Mouse (Mus musculus): ENCODE results near the gene Lman2l.

Gene Lman2l

DNA sequence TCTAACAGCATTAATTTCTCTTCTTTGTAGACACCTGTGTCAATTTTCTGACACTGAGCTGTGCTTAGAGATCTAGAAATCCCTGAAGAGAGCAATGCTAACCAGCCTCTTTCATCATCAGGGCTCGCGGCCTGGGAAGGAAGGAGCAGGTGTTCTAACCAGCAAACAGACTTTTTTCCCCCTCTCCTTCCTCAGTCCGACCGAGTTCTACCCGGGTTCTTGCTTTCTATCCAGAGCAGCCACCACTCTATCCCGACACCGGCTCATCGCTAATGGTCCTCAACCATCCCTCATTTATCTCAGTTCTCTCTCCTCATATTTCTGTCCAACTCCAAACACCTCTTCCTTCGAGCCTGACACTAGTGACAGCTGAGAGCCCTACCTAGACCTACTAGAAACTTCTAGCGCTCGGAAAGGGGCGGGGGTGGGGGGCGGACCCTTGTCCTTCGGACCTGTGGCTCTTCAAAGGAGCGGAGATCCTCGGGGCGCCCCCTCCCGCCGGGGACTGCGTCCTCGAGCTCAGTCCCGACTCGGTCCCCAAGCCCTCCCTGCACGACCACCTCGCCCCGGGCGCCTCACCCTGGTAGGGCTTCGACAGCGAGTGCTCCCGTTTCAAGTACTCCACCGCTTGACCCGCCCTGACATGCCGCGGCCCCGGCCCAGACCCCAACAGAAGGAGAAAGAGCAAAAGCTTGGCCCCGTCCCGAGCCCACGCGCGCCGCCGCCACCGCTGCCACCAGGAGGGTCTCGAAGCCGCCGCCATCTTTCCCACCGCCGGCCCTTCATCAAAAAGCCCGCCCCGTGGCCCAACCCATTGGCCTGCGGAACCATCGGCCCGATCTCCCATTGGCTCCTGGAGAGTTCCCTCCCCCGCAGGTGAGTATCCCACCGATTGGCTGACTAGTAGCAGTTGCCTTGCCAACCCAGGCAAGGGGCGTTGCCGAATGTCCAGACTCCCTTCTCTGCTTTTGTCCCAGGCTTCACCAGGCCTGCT, at the start of gene Lman2l:
Gene Lman2l (minus strand): TSS at position 801 of the 994 bp plus-strand sequence.
- in situ Hi-C loops (cut with MboI, MseI) = loop anchor here (5.0 kb wide), 1 partner anchor 77 kb away; the partner anchor contains the start of gene Kansl3

DNA sequence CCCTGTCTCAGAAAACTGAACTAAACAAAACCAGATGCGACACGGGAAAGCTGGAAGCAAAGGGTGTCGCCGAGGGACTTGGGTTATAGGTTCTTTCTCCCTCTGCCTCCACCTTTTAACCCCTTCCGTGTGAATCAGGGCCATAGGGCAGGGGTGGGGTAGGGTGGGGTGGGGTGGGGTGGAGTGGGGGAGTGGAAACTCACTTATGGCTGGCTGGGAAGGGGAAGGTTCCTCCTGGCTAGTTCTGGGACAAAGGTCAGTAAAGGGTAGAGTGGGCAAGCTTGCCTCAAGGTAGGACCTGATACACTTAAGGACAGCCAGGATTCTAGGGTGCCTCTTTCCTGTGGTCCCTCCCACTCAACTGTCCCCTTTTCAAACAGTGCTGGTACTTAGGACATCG, 48.2 kb upstream of the Lman2l start:
- in situ Hi-C loops (cut with MboI, MseI) = no loop called here

DNA sequence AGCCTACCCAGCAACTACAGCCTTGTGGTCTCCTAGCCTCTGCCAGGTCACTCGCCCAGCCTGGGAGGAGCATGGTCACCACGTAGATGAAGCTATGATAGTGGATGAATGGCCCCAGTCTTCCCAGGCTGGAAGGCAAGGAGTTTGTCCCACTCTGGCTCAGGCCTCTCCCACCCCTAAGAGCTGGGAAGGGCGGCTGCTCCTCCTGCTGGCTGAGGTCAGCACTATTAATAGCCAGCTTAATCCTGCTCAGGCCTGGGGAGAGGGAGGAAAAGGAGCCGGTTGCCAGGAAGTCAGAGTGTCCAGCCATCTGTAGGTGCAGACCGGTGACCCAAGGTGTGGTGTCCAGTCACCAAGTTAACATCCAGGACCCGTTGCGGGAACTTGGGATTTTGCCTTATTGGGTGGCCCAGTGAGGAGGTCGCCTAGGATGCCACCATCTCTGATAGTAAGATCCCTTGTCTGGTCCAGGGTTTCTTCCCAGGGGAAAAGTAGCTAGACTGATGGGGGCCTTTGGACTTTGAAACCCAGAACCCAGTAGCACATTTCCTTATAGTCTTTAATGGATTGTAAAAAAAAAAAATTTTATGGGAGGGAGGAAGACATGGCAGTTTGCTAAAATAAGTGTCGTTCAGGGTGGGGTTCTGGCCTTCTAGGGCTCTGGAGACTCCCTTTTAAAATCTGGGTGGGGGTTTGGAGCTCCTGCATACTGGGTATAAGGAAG, 47.5 kb upstream of the Lman2l start:
- in situ Hi-C loops (cut with MboI, MseI) = no loop called here

DNA sequence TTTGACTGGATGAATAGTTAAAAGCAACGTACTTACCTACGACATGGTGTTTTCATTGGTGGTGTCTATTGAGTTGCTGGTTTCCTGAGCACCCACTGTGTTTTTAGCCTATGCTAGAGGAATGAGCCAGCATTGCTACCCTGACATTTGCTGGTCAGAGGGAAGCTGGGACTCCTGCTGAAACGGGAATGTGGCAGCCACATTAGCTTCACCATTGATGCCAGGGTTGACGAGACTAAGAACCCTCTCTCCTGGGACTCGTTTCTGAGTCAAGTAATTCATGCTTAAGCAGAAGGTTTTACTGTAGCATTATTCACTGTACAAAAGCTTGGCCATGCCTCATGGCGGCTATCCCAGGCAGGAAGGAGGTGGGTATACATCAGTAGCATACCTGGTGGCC, 44.6 kb upstream of the Lman2l start:
- in situ Hi-C loops (cut with MboI, MseI) = no loop called here

DNA sequence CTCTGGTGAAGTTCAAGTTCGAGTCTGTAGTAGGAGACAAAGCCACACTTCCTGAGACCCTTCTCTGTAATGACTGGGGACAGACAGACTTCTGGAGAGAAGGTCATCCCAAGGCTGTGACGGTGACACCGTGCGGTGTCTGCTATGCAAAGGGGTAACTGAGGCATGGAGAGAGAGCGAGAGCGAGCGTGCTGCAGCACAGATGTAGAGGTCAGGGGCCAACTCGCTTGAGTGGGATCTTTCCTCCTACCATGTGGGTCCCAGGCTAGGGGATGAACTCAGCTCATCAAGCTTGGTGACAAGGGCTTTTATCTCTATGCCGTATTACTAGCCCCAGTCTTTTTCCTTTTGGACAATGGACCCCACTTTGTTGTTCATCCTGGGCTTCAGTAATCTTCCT, 42.0 kb upstream of the Lman2l start:
- in situ Hi-C loops (cut with MboI, MseI) = no loop called here

DNA sequence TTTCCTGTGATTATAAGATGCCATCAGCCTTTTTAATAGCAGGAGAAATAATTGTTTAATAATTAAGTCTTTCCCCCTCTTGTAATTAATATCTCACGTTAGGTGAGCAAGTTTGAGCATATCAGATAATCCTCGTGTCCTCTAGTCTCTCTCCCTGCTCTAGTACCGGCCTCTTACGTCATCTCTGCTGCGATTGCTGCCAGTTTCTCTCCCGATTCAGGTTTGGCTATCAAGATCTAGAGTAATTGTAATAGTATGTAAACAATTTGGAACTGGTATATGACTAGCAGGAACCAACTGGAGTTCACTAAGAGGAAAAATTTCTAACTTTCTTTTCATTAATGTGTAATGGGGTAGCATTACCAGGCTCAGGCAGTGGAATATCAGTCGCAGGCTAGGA, 40.0 kb upstream of the Lman2l start:
- in situ Hi-C loops (cut with MboI, MseI) = no loop called here

DNA sequence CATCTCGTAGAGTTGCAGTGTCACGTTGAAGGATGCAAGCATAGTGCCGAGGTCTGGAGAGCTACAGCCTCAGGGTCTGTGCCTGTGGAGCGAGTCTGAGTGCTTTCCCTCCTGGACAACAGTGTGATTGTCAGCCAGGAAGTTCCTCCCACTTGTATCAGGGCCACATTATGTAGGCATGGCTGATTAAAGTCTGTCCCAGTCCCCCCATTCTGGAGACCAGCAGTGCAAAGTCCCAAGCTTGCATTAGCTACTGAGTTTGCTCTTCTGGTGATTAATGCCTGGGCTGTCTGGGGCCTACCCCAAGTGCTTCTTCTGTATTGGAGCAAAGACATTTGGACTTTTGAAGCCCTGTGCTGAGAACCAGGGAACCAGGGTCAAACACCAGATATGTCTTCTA, 38.8 kb upstream of the Lman2l start:
- in situ Hi-C loops (cut with MboI, MseI) = no loop called here

DNA sequence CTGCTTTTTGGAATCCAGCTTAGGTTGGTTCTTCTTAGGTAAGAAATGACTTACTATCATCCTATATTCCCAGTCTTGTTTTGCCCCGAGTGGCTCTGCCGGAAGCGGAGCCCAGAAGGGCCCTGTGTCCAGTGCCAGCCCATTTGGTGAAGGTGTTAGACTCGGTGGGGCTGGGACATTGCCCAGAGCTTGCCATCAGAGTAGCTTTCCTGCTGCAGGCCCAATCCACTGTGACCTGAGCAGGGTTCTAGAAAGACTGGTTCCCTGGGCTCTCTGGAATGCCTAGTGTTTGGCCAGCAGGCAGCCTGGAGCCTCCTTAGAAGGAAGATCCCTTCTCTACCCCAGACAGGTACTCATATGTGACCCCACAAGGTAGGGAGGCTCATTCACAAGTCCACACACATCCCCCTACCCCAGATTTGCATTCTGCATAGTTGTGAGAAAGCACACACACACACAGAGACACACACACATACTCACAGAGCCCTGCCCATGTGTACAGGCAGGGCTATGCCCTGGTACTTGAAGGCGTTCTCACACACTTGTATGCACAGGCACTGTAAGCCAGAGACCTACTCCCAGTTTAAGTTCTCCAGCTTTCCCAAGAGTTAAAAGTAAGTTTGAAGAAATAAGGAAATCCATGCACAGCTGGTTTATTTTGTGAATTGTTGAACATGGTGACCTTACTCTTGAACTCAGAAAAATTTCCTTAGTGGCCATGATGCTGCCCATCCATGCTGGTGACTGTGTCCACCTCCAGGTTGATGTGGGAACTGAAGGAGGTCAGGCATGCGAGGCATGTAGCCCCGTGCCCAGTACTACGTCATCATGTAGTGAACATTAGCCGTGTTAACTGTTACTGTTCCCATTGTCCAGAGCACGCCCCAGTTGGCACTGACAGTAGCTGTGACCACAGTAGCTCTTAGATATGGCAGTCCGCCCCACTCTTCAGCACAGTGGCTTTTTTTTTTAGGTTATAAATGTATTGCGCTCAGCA, 35.1 kb upstream of the Lman2l start:
- in situ Hi-C loops (cut with MboI, MseI) = no loop called here

DNA sequence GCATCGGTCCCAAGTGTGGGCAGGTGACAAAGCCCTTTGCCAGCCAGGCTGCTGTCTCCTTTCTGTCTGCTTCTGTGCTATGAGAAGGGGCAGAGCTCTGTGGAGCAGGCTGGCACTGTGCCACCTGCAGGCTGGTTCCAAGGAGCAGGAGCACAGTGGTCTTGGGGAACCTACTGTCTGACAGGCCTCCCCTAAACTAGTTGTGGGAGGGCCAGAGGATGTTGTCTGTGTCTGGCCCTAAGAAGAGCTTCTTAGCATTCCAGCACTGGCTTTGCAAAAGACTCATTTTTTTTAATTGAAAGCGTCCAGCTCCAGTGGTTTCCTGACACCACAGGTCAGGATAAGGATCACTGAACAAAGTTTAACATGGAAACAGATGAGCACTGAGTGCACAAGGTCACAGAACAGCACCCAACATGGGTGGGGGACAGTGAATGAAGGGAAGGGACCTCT, 33.3 kb upstream of the Lman2l start:
- in situ Hi-C loops (cut with MboI, MseI) = no loop called here

DNA sequence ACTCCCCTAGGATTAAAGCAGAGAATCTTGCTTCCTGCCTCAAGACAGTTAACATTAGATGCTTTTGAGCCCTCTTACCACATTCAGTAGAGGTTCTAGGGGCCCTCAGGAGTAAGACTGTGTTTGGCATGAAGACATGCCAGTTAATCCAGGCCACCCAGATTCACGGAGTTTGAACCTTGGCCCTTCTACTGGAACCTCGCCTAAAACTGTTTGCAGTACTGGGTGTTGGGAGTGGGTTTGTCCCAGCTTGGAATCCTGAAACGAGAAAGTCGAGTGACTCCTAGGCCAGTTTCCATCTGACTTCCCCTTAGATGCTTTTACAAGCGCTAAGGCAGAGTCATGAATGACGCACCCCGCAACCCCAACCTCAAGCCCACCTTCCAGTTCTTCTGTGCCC, 31.4 kb upstream of the Lman2l start:
- in situ Hi-C loops (cut with MboI, MseI) = no loop called here

DNA sequence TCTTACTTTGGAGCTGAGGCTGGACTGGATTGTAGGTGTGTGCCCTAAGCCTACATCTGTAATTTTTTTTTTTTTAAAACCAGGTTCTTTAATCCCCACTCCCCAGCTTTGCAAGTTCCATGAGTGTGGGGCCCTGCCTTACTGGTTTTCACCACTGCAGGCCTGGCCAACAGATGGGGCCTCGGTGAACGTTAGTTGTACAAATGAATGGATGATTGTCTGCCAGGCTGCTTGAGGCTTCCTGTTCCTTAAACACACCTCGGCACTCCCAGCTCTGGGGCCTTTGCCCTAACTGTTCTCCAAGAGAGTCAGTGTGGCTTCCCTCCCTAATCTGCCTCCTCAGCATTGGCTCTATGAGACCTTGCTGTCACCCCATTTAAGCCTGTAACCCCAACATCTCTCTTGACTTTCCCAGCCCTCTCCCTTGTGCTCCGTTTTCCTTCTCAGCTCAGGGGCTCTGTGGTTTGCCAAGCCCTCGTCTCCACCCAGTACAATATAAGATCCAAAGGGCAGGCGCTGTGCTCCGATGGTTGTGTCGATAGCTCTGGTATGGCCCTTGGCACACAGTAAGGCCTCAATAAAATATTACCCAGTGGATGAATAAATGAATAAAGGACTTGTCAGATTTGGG, 30.5 kb upstream of the Lman2l start:
- in situ Hi-C loops (cut with MboI, MseI) = no loop called here

DNA sequence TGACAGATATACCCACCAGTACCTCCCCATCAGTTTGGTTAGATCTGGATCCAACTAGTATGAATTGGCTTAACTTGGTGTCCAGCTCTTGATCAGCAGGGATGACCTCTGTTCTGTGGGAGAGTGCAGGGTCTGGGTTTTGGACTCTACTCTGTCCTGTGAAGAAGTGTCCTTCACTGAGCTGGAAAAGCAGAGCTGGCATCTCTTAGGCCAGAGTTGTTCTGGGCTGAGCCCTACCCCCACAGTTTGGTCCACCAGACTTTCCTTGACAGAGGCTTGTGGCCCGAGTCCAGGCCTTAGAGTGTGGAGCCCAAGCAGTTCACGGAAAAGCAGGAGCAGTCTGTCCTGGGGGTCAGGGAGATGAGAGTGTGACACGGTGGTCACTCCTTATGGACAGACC, 29.6 kb upstream of the Lman2l start:
- in situ Hi-C loops (cut with MboI, MseI) = no loop called here

DNA sequence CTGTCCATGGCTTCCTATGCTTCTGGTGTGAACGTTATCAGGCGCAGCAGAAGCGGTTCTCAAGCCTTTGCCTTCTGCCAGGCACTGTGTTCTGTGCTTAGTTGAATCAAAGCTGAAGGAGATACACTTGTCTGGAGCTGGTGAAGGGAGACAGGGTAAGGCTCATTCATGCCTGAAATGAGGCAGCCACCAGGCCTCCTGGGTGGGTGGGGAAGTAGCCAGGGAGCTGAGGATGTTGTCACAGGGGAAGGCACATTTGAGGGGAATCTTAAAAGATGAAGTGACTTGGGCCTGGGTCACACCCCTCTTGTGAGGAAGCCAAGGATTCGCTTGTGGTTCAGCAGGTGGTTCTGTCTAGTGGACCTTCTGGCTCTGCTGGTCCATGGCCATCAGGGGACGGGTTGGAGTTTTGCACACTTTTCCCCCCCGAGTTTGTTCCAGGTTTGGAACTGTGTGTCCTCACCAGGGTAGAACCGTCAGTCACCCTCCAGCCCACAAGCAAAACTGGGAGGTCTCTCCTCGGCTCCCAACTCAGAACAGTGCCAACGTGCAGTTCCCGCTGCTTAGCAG, 28.2 kb upstream of the Lman2l start:
- in situ Hi-C loops (cut with MboI, MseI) = no loop called here

DNA sequence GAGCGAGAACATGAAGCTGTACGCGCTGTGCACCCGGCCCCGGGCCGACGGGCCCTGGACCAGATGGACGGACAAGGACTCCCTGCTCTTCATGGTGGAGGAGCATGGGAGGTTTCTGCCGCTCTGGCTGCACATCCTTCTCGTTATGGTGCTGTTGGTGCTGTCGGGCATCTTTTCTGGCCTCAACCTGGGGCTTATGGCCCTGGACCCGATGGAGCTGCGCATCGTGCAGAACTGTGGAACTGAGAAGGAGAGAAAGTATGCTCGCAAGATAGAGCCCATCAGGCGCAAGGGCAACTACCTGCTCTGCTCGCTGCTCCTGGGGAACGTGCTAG, 27.0 kb upstream of the Lman2l start:
- in situ Hi-C loops (cut with MboI, MseI) = no loop called here

DNA sequence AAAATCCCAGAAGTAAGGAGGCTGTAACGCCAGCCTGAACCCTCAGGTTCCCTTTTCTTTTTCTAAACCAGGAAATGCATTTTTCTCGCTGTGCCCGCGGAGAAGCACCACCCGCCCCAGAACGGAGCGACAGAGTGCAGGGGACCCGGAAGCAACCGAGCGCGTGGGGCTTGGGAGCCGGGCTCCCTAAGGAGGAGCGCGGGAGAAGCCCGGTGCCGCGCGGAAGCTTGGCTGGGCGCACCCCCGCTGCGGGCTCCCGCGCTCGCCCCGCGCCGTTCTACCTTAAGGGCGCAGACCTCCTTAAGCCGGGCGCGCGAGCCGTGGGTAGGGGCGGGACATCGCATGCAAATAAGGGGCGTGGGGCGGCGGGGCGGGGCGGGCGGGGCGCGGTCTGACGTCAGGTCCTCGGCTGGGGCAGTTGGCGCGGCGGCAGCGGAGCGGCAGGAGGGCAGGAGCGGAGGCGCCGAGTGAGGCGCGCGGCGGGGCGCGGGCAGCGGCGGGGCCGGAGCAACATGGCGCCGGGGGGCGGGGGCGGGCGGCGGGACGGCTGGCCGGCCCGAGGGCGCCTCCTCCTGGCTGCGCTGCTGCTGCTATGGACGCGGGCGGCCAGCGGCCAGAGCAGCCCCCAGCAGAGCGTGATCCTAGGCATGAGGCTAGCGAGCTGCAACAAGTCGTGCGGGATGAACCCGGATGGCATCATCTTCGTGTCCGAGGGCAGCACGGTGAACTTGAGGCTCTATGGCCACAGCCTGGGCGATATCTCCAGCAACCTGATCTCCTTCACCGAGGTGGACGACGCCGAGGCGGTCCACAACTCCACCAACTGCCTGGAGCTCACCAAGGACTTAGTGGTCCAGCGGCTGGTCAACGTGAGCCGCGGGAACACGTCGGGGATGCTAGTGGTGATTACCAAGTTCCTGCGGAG, 26.4 kb upstream of the Lman2l start, which contains the start of gene Cnnm4:
Gene Cnnm4 (plus strand): TSS at position 440 of the 925 bp plus-strand sequence.
- in situ Hi-C loops (cut with MboI, MseI) = no loop called here

DNA sequence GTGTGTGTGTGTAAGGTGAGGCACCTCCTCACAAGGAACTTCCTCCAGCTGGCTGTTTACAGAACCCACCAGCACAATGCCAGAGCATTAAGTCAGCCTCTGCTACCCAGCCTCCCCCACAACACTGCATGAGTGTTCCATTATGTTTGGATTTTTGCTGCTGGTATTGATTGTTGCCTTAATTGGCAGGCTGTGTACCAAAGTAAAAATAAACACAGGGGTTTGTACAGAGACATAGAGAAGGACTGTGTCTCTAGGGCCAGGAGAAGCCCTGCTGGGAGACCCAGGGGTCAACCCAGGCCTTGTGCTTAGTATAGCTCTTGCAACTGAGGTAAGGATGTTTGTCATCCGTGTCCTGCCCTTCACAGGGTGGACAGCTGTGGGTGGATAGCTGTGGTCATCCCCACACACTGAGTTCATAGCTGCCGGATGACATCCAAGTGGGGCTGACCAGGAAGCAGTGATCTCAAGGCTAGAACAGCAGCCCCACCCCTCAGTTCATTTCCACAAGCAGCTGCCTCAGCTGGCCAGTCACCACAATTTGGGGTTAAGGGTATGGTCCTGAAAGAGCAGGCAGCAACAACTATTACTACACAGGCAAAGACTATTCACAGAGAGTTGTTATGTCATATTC, 24.9 kb upstream of the Lman2l start:
- in situ Hi-C loops (cut with MboI, MseI) = no loop called here

DNA sequence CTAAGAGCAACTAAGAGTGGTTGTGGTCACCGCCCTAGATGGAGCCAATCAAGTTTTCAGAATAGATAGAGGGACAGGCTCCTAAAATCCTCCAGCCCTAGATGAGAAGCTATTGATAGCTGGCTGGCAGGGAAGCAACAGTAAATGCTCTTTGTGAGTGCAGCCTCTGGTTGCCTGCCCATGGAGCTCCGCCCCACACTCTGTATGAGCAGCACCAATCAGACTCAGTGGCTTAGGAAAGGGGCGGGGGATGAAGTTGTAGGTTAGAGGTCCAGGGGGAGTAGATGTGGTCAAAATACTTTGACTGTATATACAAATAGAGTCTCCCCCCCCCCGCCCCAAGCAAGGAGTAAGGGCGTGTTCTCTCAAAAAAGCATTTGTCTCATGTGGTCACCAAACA, 22.4 kb upstream of the Lman2l start:
- in situ Hi-C loops (cut with MboI, MseI) = no loop called here

DNA sequence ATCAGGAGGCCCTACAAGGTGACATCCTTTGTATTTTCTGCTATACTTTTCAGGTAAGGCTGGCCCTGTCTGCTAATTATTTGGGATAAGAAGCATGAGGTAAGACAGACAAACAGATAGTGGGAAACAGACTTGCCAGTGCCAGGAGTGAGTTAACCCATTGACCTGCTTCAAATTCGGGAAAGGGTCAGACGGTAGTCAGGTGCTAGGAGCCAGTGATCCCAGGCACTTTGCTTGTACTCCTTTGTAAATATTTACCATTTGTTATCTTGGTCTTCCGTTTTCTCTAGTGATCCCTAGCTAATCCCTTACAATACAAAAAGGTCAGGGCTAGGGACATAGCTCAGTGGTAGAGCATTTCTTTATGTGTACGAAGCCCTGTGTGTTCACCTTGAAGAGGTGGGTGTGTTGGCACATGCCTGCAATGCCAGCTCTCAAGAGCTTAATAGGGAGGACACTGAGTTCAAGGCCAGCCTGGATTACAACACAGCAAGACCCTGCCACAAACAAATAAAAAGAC, 20.6 kb upstream of the Lman2l start:
- in situ Hi-C loops (cut with MboI, MseI) = no loop called here

DNA sequence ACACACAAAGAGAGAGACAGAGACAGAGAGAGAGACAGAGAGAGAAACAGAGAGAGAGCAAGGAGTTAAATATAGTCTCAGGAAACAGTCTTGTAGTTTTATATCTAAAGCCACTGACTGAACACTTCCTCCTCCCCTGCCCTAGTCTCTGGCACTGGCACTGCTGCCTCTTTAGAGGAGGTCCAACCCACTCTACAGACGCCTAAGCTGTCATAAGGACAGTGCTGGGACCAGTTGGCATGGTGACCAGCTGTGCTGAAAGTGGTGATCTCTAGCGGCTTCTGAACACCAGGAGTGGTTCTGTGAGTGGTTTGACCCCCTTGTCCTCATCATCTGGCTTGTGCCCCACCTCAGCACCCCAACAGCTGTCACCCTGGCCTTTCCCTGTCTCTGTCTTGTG, 16.8 kb upstream of the Lman2l start:
- in situ Hi-C loops (cut with MboI, MseI) = no loop called here

All from T-helper 1 cell (primary cell).